9 mouse cellular contexts compared by ENCODE assay signal in the genomic region with DNA sequence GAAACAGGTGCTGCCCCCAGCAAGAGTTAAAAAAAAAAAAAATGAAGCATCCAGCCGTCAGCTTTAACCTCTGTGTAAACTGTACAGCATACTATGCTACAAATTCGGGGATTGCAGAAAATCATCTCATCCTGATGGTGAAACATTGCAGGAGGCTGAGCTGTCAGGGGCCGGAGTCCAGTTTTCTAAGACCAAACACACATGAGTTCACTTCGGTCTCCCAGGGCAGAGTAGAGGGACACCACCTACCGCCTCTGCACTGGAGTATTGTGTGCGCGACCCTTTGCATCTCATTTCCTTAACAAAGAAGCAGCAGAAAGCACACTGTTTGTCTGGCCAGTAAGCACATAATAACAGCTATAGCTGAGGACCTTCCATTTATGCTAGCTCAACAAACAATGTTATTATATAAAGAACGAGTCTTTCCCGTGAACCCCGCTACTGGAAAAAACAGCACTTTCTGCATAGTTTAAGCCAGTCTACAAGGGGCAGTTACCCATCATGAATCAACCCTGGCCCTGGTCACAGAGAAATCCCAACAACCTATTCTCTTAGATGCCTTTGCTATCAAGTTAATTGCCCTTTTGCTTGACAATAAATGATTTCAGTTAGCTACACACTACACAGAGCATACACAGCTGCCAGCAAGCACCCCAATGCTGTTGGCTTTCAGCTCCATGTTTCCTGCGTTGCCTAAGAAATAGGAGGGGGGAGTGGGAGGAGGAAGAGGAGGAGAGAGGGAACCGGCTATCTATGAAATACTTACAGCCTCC.
DNase-seq lines count a peak whose midpoint lies in the region; ATAC-seq lines count a peak whose summit lies in the region.
"Had no signal": no experiment of that assay in that cellular context is flagged by ENCODE, and none has a peak within 500 bp of the region (broad histone marks: within the 10 kb centered on the region; RNA-seq: fewer than 3 reads in every experiment).

No protein-coding gene starts in this region.

- peak overlapping the region; percentile 31 for H3K4me3 ChIP-seq in hindbrain, embryonic 11.5 days (ENCODE audit: low read depth, low read length)
- H3K4me3 ChIP-seq in midbrain, embryonic 16.5 days (ENCODE audit: low read depth, low read length): peak overlapping the region; percentile 61
- H3K4me3 ChIP-seq: megakaryocyte, embryonic 14.5 days had no signal

- peak; percentile 92 for ATAC-seq in hindbrain, embryonic 11.5 days (ENCODE audit: low FRiP score)
- ATAC-seq in midbrain, embryonic 16.5 days: peak; percentile 88

- 0 out of 2 replicates have a peak, but pooled peaks cover 3% of the 10 kb centered on the region for H3K9me3 ChIP-seq in hindbrain, embryonic 11.5 days (ENCODE audit: control insufficient read depth, low read length)
- peaks cover 4% of the 10 kb centered on the region for H3K9me3 ChIP-seq in midbrain, embryonic 16.5 days (replicated peaks; ENCODE audit: control insufficient read depth, low read length, poor library complexity, severe bottlenecking)

- 0 out of 2 replicates have a peak overlapping the region, but pooled peaks have one; percentile 9 for H3K27ac ChIP-seq in hindbrain, embryonic 11.5 days (ENCODE audit: low read depth, low read length)
- peak overlapping the region; percentile 85 for H3K27ac ChIP-seq in midbrain, embryonic 16.5 days (ENCODE audit: low read length)

- 39% methylated on average over 12 of the region's 12 CpGs for WGBS in hindbrain, embryonic 11.5 days
- 15% methylated on average over 12 of the region's 12 CpGs for WGBS in midbrain, embryonic 16.5 days

- DNase-seq in layer of hippocampus, adult 18-20 months (ENCODE audit: low spot score in 2 of 2): peak; percentile 32 to 66
- DNase-seq in layer of hippocampus, adult 9-11 months: no peak
- DNase-seq in cerebellum, adult 9-11 months: peak; percentile 67
- peak; percentile 44 for DNase-seq in hindbrain, embryonic 11.5 days (ENCODE audit: low spot score)
- no peak for DNase-seq in kidney, adult 11 months
- DNase-seq in urinary bladder, postnatal 36 days (ENCODE audit: low spot score in 2 of 2): no peak
- DNase-seq in adrenal gland, postnatal 36 days: no peak

- H3K9ac ChIP-seq in hindbrain, embryonic 11.5 days (ENCODE audit: low read depth, low read length): peak overlapping the region; percentile 35
- peak overlapping the region; percentile 63 for H3K9ac ChIP-seq in midbrain, embryonic 16.5 days (ENCODE audit: low read depth, low read length)

- H3K4me1 ChIP-seq in hindbrain, embryonic 11.5 days (replicated peaks; ENCODE audit: control insufficient read depth, insufficient read depth, low read length): 0 out of 2 replicates have a peak, but pooled peaks cover 2% of the 10 kb centered on the region
- peaks cover 22% of the 10 kb centered on the region for H3K4me1 ChIP-seq in midbrain, embryonic 16.5 days (ENCODE audit: control insufficient read depth, insufficient read depth, low read length)
- H3K4me1 ChIP-seq: megakaryocyte, embryonic 14.5 days had no signal

- no peaks in the 10 kb centered on the region for H3K36me3 ChIP-seq in hindbrain, embryonic 11.5 days (ENCODE audit: control insufficient read depth, insufficient read depth, low read length)
- peaks cover 3% of the 10 kb centered on the region for H3K36me3 ChIP-seq in midbrain, embryonic 16.5 days (ENCODE audit: control insufficient read depth, insufficient read depth, low read length)

- no peaks in the 10 kb centered on the region for H3K27me3 ChIP-seq in hindbrain, embryonic 11.5 days (ENCODE audit: control insufficient read depth, insufficient read depth, low read length)
- no peaks in the 10 kb centered on the region for H3K27me3 ChIP-seq in midbrain, embryonic 16.5 days (ENCODE audit: control insufficient read depth, insufficient read depth, low read depth, low read length)

- peak overlapping the region; percentile 37 for H3K4me2 ChIP-seq in hindbrain, embryonic 11.5 days (replicated peaks; ENCODE audit: low read depth, low read length)
- peak overlapping the region; percentile 73 for H3K4me2 ChIP-seq in midbrain, embryonic 16.5 days (ENCODE audit: low read length)

Comparison
In these comparisons a context has a peak if more than half of its experiments do, and no peak if none do; other contexts are left out.
1. DNase-seq: peak in layer of hippocampus, adult 18-20 months (2 of 2), cerebellum, adult 9-11 months (single experiment) and hindbrain, embryonic 11.5 days (single experiment); none in layer of hippocampus, adult 9-11 months (single experiment), kidney, adult 11 months (single experiment), urinary bladder, postnatal 36 days (0 of 2) and adrenal gland, postnatal 36 days (0 of 2).